Mouse (Mus musculus): ENCODE measurements at regions not wholly inside any gene's neighbourhood (a gene's known extent, or its start where the extent isn't known, plus 50 kb on each side); places are given as distances from the start of the nearest gene placed in this dataset.
"Not testable (repeated sequence)": the region's sequence is repeated elsewhere in the genome, so short reads cannot be mapped to it uniquely, and the experiment has no call there.

- Histone ChIP-seq H3K27me3 (ENCODE audit: insufficient read depth, low read length) (peaks cover 11% of the 10 kb centered on the region; the same call in 1 of the 2 replicates), H3K4me3 (ENCODE audit: low read depth, low read length) (no peak overlapping the region), H3K4me1 (ENCODE audit: insufficient read depth, low read depth, low read length) (no peaks in the 10 kb centered on the region), H3K36me3 (replicated peaks) (no peaks in the 10 kb centered on the region), H3K9me3 (replicated peaks) (no peaks in the 10 kb centered on the region)
- TF ChIP-seq CTCF (IDR thresholded peaks at IDR 0.05; ENCODE audit: low read depth, low read length) (no peak), GATA1 (IDR thresholded peaks at IDR 0.05; ENCODE audit: borderline replicate concordance, low read length) (no peak), POLR2AphosphoS5 (IDR thresholded peaks at IDR 0.05; ENCODE audit: insufficient replicate concordance, low read depth, low read length) (no peak), TAL1 (conservative IDR thresholded peaks at IDR 0.05; ENCODE audit: low read depth, low read length) (no peak), GATA2 (IDR thresholded peaks at IDR 0.05; ENCODE audit: borderline replicate concordance, low read depth, low read length) (no peak)
- ATAC-seq (ENCODE audit: extremely low read depth, insufficient number of reproducible peaks, low FRiP score, poor library complexity, severe bottlenecking): no peak
- DNase-seq (ENCODE audit: low spot score): no peak
Observed at GRCm38 (mm10) chr16:55582906-55583305, 255.8 kb downstream of the Nfkbiz start.

- Histone ChIP-seq H3K36me3 (replicated peaks) (no peaks in the 10 kb centered on the region), H3K27me3 (ENCODE audit: insufficient read depth, low read length) (peaks cover 11% of the 10 kb centered on the region; the same call in 1 of the 2 replicates), H3K9me3 (replicated peaks) (no peaks in the 10 kb centered on the region), H3K4me1 (ENCODE audit: insufficient read depth, low read depth, low read length) (no peaks in the 10 kb centered on the region), H3K4me3 (ENCODE audit: low read depth, low read length) (no peak overlapping the region)
- DNase-seq (ENCODE audit: low spot score): no peak
- TF ChIP-seq POLR2AphosphoS5 (IDR thresholded peaks at IDR 0.05; ENCODE audit: insufficient replicate concordance, low read depth, low read length) (no peak), GATA1 (IDR thresholded peaks at IDR 0.05; ENCODE audit: borderline replicate concordance, low read length) (no peak), GATA2 (IDR thresholded peaks at IDR 0.05; ENCODE audit: borderline replicate concordance, low read depth, low read length) (no peak), TAL1 (conservative IDR thresholded peaks at IDR 0.05; ENCODE audit: low read depth, low read length) (no peak), CTCF (IDR thresholded peaks at IDR 0.05; ENCODE audit: low read depth, low read length) (no peak)
- ATAC-seq (ENCODE audit: extremely low read depth, insufficient number of reproducible peaks, low FRiP score, poor library complexity, severe bottlenecking): no peak
Observed at GRCm38 (mm10) chr16:55582029-55582428, 256.7 kb downstream of the Nfkbiz start.

GRCm38 (mm10) chr16:55580827-55581226, 257.9 kb downstream of the Nfkbiz start:
- ATAC-seq (ENCODE audit: extremely low read depth, insufficient number of reproducible peaks, low FRiP score, poor library complexity, severe bottlenecking): no peak

GRCm38 (mm10) chr16:55578686-55579085, 260.0 kb downstream of the Nfkbiz start:
- Histone ChIP-seq H3K36me3 (replicated peaks) (no peaks in the 10 kb centered on the region), H3K4me3 (ENCODE audit: low read depth, low read length) (no peak overlapping the region), H3K4me1 (ENCODE audit: insufficient read depth, low read depth, low read length) (no peaks in the 10 kb centered on the region), H3K27me3 (ENCODE audit: insufficient read depth, low read length) (peaks cover 4% of the 10 kb centered on the region; the same call in 1 of the 2 replicates), H3K9me3 (replicated peaks) (no peaks in the 10 kb centered on the region)
- DNase-seq (ENCODE audit: low spot score) (no peak), ATAC-seq (ENCODE audit: extremely low read depth, insufficient number of reproducible peaks, low FRiP score, poor library complexity, severe bottlenecking) (no peak)
- no peak for TF ChIP-seq GATA1 (IDR thresholded peaks at IDR 0.05; ENCODE audit: borderline replicate concordance, low read length)

More at GRCm38 (mm10) chr16:55580827-55581226, 257.9 kb downstream of the Nfkbiz start:
- Histone ChIP-seq H3K36me3 (replicated peaks) (no peaks in the 10 kb centered on the region), H3K27me3 (ENCODE audit: insufficient read depth, low read length) (peaks cover 7% of the 10 kb centered on the region; the same call in 1 of the 2 replicates), H3K4me1 (ENCODE audit: insufficient read depth, low read depth, low read length) (no peaks in the 10 kb centered on the region), H3K4me3 (ENCODE audit: low read depth, low read length) (no peak overlapping the region), H3K9me3 (replicated peaks) (no peaks in the 10 kb centered on the region)
- no peak for DNase-seq (ENCODE audit: low spot score)
- TF ChIP-seq TAL1 (conservative IDR thresholded peaks at IDR 0.05; ENCODE audit: low read depth, low read length) (no peak), GATA1 (IDR thresholded peaks at IDR 0.05; ENCODE audit: borderline replicate concordance, low read length) (no peak), POLR2AphosphoS5 (IDR thresholded peaks at IDR 0.05; ENCODE audit: insufficient replicate concordance, low read depth, low read length) (no peak), GATA2 (IDR thresholded peaks at IDR 0.05; ENCODE audit: borderline replicate concordance, low read depth, low read length) (no peak), CTCF (IDR thresholded peaks at IDR 0.05; ENCODE audit: low read depth, low read length) (no peak)

GRCm38 (mm10) chr16:55575609-55576283, 263.0 kb downstream of the Nfkbiz start:
- not testable (repeated sequence) for H3K9me3 ChIP-seq (replicated peaks); ATAC-seq (ENCODE audit: extremely low read depth, insufficient number of reproducible peaks, low FRiP score, poor library complexity, severe bottlenecking); H3K27me3 ChIP-seq (ENCODE audit: insufficient read depth, low read length); DNase-seq (ENCODE audit: low spot score); H3K4me3 ChIP-seq (ENCODE audit: low read depth, low read length); H3K4me1 ChIP-seq (ENCODE audit: insufficient read depth, low read depth, low read length); H3K36me3 ChIP-seq (replicated peaks)

- no peak for DNase-seq (ENCODE audit: low spot score)
- no peak for ATAC-seq (ENCODE audit: extremely low read depth, insufficient number of reproducible peaks, low FRiP score, poor library complexity, severe bottlenecking)
- no peak for TF ChIP-seq GATA2 (IDR thresholded peaks at IDR 0.05; ENCODE audit: borderline replicate concordance, low read depth, low read length)
- no peak for TF ChIP-seq TAL1 (conservative IDR thresholded peaks at IDR 0.05; ENCODE audit: low read depth, low read length)
- no peak for TF ChIP-seq GATA1 (IDR thresholded peaks at IDR 0.05; ENCODE audit: borderline replicate concordance, low read length)
- no peak for TF ChIP-seq POLR2AphosphoS5 (IDR thresholded peaks at IDR 0.05; ENCODE audit: insufficient replicate concordance, low read depth, low read length)
- TF ChIP-seq CTCF (IDR thresholded peaks at IDR 0.05; ENCODE audit: low read depth, low read length): no peak
- H3K4me3 ChIP-seq (ENCODE audit: low read depth, low read length): no peak overlapping the region
- no peaks in the 10 kb centered on the region for H3K9me3 ChIP-seq (replicated peaks)
- no peaks in the 10 kb centered on the region for H3K27me3 ChIP-seq (ENCODE audit: insufficient read depth, low read length)
- H3K4me1 ChIP-seq (ENCODE audit: insufficient read depth, low read depth, low read length): no peaks in the 10 kb centered on the region
- H3K36me3 ChIP-seq (replicated peaks): no peaks in the 10 kb centered on the region
Observed at GRCm38 (mm10) chr16:55571106-55571505, 267.6 kb downstream of the Nfkbiz start.

- no peak for DNase-seq (ENCODE audit: low spot score)
- Histone ChIP-seq H3K4me3 (ENCODE audit: low read depth, low read length) (no peak overlapping the region), H3K9me3 (replicated peaks) (no peaks in the 10 kb centered on the region), H3K36me3 (replicated peaks) (no peaks in the 10 kb centered on the region), H3K27me3 (ENCODE audit: insufficient read depth, low read length) (no peaks in the 10 kb centered on the region), H3K4me1 (ENCODE audit: insufficient read depth, low read depth, low read length) (no peaks in the 10 kb centered on the region)
- ATAC-seq (ENCODE audit: extremely low read depth, insufficient number of reproducible peaks, low FRiP score, poor library complexity, severe bottlenecking): no peak
- TF ChIP-seq POLR2AphosphoS5 (IDR thresholded peaks at IDR 0.05; ENCODE audit: insufficient replicate concordance, low read depth, low read length) (no peak), GATA1 (IDR thresholded peaks at IDR 0.05; ENCODE audit: borderline replicate concordance, low read length) (no peak), TAL1 (conservative IDR thresholded peaks at IDR 0.05; ENCODE audit: low read depth, low read length) (no peak), CTCF (IDR thresholded peaks at IDR 0.05; ENCODE audit: low read depth, low read length) (no peak), GATA2 (IDR thresholded peaks at IDR 0.05; ENCODE audit: borderline replicate concordance, low read depth, low read length) (no peak)
Observed at GRCm38 (mm10) chr16:55570097-55570496, 268.6 kb downstream of the Nfkbiz start.
